Mouse (Mus musculus): ENCODE measurements around the gene Stat5a. TPM values are rescaled to one million over a fixed set of nuclear protein-coding genes. Genes with fewer than 3 reads are reported as not detected.
A peak's percentile ranks its signal among the peaks of the same experiment; 100 is the strongest.

Stat5a gene
- total and polyA plus RNA-seq, 2 experiments from 2014 or later, result 1.6 to 2.6 TPM

DNA sequence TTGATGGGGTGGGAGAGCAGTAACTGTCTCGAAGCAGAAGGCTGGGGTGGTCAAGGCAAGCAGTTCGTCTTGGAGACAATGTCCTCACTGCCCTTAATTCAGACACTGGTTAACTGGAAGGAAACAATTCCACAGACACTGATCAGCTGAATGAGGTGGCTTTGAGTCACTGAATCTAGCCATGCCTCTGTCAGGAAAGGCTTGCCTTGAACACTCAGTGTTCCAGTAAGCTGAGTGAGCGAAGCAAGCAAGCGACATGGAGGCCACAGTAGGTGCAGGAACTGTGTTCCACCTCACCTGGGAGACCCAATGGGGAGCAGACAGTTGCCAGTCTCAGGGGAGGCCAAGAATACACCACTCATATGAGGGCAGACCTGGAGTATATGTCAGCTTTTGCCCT lies 28.1 kb downstream of the Stat5a start:
- H3K9me3 ChIP-seq (ENCODE audit: low read length), result no peaks in the 10 kb centered on the region
- WGBS, result 87% methylated on average over 4 of the region's 4 CpGs
- no peak overlapping the region for H3K27ac ChIP-seq (ENCODE audit: low read depth, low read length)
- no peak for TF ChIP-seq CTCF (IDR thresholded peaks at IDR 0.05; ENCODE audit: low read depth)
- ATAC-seq, result no peak
- H3K4me1 ChIP-seq (ENCODE audit: insufficient read depth), result no peaks in the 10 kb centered on the region
- H3K27me3 ChIP-seq (ENCODE audit: insufficient read depth, low read length), result no peaks in the 10 kb centered on the region; the same call in 1 of the 2 replicates
- H3K36me3 ChIP-seq (ENCODE audit: insufficient read depth), result peaks cover 10% of the 10 kb centered on the region
- DNase-seq, result no peak
- H3K9ac ChIP-seq, result no peak overlapping the region
- no peak overlapping the region for H3K4me3 ChIP-seq (ENCODE audit: low read depth, low read length)
- H3K4me2 ChIP-seq (ENCODE audit: low read depth), result no peak overlapping the region

- DNase-seq (no peak), ATAC-seq (no peak)
- no peak for TF ChIP-seq CTCF (IDR thresholded peaks at IDR 0.05; ENCODE audit: low read depth)
- Histone ChIP-seq H3K9ac (no peak overlapping the region), H3K27ac (ENCODE audit: low read depth, low read length) (no peak overlapping the region), H3K27me3 (ENCODE audit: insufficient read depth, low read length) (no peaks in the 10 kb centered on the region), H3K36me3 (ENCODE audit: insufficient read depth) (peaks cover 11% of the 10 kb centered on the region), H3K4me1 (ENCODE audit: insufficient read depth) (no peaks in the 10 kb centered on the region), H3K4me3 (ENCODE audit: low read depth, low read length) (no peak overlapping the region), H3K9me3 (ENCODE audit: low read length) (no peaks in the 10 kb centered on the region), H3K4me2 (ENCODE audit: low read depth) (no peak overlapping the region)
- WGBS, result 86% methylated on average over 3 of the region's 3 CpGs
Observed at GRCm38 (mm10) chr11:100887764-100888163, 28.6 kb downstream of the Stat5a start.

DNA sequence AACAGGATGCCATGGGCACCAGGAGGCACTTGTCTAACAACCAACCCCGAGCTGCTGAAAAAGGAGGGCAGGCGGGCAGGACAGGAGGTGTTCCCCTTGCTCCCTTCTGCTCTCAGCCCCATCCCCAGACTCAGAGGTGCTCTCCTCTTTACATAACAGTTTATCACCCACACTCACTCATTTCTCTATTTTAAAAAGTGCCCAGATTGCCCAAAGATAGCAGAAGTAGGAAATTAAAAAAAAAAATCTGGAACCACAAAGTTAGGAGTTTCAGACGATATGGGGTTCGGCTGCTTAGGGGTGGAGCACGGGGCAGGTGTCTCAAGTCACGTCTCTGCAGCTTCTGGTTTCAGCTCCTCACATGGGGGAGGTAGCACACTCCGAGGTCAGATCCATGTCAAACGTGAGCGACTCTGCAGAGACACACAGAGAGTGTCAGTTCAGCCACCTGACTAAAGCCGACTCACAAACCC lies 29.2 kb downstream of the Stat5a start:
- no peak overlapping the region for H3K4me3 ChIP-seq (ENCODE audit: low read depth, low read length)
- WGBS, result 84% methylated on average over 10 of the region's 10 CpGs
- H3K4me2 ChIP-seq (ENCODE audit: low read depth), result no peak overlapping the region
- H3K9ac ChIP-seq, result no peak overlapping the region
- H3K9me3 ChIP-seq (ENCODE audit: low read length), result no peaks in the 10 kb centered on the region
- H3K36me3 ChIP-seq (ENCODE audit: insufficient read depth), result peaks cover 14% of the 10 kb centered on the region
- DNase-seq (no peak), ATAC-seq (no peak)
- TF ChIP-seq CTCF (IDR thresholded peaks at IDR 0.05; ENCODE audit: low read depth), result no peak
- H3K27me3 ChIP-seq (ENCODE audit: insufficient read depth, low read length), result no peaks in the 10 kb centered on the region
- no peaks in the 10 kb centered on the region for H3K4me1 ChIP-seq (ENCODE audit: insufficient read depth)
- H3K27ac ChIP-seq (ENCODE audit: low read depth, low read length), result no peak overlapping the region

DNA sequence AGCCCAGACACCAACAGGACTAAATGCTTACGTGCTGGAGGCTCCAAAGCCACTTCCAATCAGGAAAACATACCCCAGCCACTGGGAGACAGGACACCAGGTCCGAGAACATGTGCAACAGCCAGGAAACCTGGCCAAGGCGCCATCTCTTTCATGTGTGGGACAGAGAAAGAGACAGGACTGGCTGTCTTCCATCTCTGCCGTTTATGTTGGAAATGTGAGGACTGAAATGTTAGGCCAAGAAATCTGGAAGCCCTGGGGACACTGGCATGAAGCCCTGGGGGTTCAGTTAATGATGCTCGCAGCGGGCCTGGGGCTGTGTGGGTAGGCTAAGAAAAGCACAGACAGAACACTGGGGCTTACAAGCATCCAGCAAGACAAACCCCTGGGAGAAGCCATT lies 31.3 kb downstream of the Stat5a start:
- Histone ChIP-seq H3K9me3 (ENCODE audit: low read length) (no peaks in the 10 kb centered on the region), H3K4me2 (ENCODE audit: low read depth) (no peak overlapping the region), H3K4me3 (ENCODE audit: low read depth, low read length) (no peak overlapping the region), H3K4me1 (ENCODE audit: insufficient read depth) (no peaks in the 10 kb centered on the region), H3K9ac (no peak overlapping the region), H3K27me3 (ENCODE audit: insufficient read depth, low read length) (no peaks in the 10 kb centered on the region), H3K36me3 (ENCODE audit: insufficient read depth) (peaks cover 14% of the 10 kb centered on the region), H3K27ac (ENCODE audit: low read depth, low read length) (no peak overlapping the region)
- ATAC-seq (no peak), DNase-seq (peak; percentile 24)
- TF ChIP-seq CTCF (IDR thresholded peaks at IDR 0.05; ENCODE audit: low read depth), result no peak
- 52% methylated on average over 6 of the region's 6 CpGs for WGBS

DNA sequence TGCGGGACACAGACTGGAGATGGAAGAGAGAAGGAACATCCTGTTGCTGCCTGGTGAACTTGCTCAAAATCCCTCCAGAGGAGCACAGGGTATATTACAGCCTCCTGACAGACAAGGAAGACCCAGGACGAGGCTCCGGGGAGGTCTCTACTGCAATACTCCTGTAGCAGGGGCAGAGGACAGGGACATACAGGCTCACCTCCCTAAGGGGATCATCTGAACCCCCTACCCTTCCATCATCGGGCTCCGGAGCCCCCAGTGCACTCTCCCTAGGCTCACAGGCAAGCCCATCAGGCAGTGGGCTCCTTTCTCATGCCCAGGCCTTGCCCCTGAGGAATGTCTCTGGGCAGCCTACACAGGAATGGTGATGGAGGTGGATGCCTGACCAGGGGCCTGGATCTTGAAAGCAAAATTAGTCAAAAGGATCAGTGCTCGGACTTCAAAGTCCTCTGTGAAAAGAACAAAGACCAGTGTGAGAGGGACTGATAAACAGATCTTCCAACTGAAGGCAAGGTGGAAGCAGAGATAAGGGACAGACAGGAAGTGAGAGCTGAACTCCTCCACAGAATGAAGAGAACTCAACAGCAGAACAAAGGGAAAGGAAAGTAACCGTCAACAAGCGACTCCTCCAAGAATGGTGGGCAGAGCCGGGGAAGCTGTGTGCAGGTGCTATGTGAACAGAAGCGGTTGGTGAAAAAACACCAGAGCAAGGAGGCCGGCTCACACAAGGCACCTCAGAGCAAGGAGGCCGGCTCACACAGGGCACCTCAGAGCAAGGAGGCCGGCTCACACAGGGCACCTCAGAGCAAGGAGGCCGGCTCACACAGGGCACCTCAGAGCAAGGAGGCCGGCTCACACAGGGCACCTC lies 32.3 kb downstream of the Stat5a start:
- H3K9ac ChIP-seq, result no peak overlapping the region; the same call in 1 of the 2 replicates

DNA sequence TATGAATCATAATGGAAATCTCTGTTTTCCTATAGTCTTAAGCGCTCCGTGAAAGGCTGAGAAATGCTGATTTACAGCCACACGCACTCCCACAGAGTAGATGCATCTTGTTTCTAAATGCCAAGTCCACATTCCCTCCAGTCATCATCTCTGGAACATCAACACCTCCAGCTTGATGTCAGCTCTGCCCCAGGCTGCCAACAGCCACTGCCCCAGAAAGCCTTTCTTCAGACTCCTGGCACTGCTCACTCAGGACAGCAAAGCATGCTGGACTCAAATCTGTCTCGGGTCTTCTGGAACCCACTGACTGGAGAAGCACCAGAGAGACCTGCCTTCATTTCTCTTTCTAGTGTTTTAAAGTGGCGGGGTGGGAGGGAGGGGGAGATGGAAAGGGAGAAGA lies 33.3 kb downstream of the Stat5a start:
- H3K9ac ChIP-seq, result no peak overlapping the region
- H3K4me2 ChIP-seq (ENCODE audit: low read depth), result no peak overlapping the region
- H3K4me3 ChIP-seq (ENCODE audit: low read depth, low read length), result no peak overlapping the region
- DNase-seq, result no peak
- no peaks in the 10 kb centered on the region for H3K4me1 ChIP-seq (ENCODE audit: insufficient read depth)
- WGBS, result 83% methylated on average over 5 of the region's 5 CpGs
- no peak overlapping the region for H3K27ac ChIP-seq (ENCODE audit: low read depth, low read length)
- H3K36me3 ChIP-seq (ENCODE audit: insufficient read depth), result peaks cover 17% of the 10 kb centered on the region
- H3K27me3 ChIP-seq (ENCODE audit: insufficient read depth, low read length), result no peaks in the 10 kb centered on the region
- no peaks in the 10 kb centered on the region for H3K9me3 ChIP-seq (ENCODE audit: low read length)
- no peak for TF ChIP-seq CTCF (IDR thresholded peaks at IDR 0.05; ENCODE audit: low read depth)
- no peak for ATAC-seq

More for the DNA sequence above, 32.3 kb downstream of the Stat5a start:
- ATAC-seq (no peak), DNase-seq (no peak)
- Histone ChIP-seq H3K4me2 (ENCODE audit: low read depth) (no peak overlapping the region), H3K9me3 (ENCODE audit: low read length) (no peaks in the 10 kb centered on the region), H3K4me3 (ENCODE audit: low read depth, low read length) (no peak overlapping the region), H3K27me3 (ENCODE audit: insufficient read depth, low read length) (no peaks in the 10 kb centered on the region), H3K36me3 (ENCODE audit: insufficient read depth) (peaks cover 14% of the 10 kb centered on the region), H3K4me1 (ENCODE audit: insufficient read depth) (no peaks in the 10 kb centered on the region), H3K27ac (ENCODE audit: low read depth, low read length) (no peak overlapping the region)
- no peak for TF ChIP-seq CTCF (IDR thresholded peaks at IDR 0.05; ENCODE audit: low read depth)
- WGBS, result 76% methylated on average over 15 of the region's 15 CpGs

DNA sequence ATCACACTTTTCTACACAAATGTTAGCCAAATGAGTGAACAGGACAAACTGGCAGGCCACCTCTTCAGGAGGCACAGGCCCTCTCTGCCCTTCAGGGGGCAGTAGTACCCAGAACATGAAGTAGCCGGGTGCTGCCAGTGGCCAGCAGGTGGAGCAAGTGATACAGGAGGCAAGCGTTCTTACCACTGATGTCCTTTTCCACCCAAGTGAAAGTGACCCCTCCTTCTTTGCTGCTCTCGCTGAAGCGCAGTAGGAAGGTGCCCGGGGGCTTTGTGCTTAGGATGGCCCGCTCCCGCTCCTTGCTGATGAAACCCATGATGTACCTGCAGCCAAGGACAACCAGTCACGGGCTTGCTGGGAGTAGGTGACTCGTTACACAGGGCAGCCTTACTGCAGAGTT lies 34.3 kb downstream of the Stat5a start:
- H3K4me1 ChIP-seq (ENCODE audit: insufficient read depth), result no peaks in the 10 kb centered on the region

More for the DNA sequence above, 34.3 kb downstream of the Stat5a start:
- Histone ChIP-seq H3K36me3 (ENCODE audit: insufficient read depth) (peaks cover 12% of the 10 kb centered on the region), H3K27ac (ENCODE audit: low read depth, low read length) (no peak overlapping the region), H3K9ac (no peak overlapping the region), H3K4me2 (ENCODE audit: low read depth) (no peak overlapping the region), H3K4me3 (ENCODE audit: low read depth, low read length) (no peak overlapping the region), H3K9me3 (ENCODE audit: low read length) (no peaks in the 10 kb centered on the region), H3K27me3 (ENCODE audit: insufficient read depth, low read length) (no peaks in the 10 kb centered on the region)
- ATAC-seq (peak; percentile 34; the same call in 1 of the 2 replicates), DNase-seq (peak; percentile 83)
- 13% methylated on average over 9 of the region's 9 CpGs for WGBS
- TF ChIP-seq CTCF (IDR thresholded peaks at IDR 0.05; ENCODE audit: low read depth), result peak; percentile 98

Data from forebrain, postnatal 0 days (tissue).